Mouse (Mus musculus) spleen, embryonic (tissue): ENCODE measurements around the gene Mnd1.

Source experiments
- CTCF ChIA-PET: fragments of 350-600 bp; sonication (Branson Sonifier 250); formaldehyde crosslinking; loops from one replicate; lab custom pipeline; 2022; lab: Charles Lee

The Mnd1 gene

GRCm38 (mm10) chr3:84059676-84060075 is 95.9 kb downstream of the Mnd1 start:
- CTCF ChIA-PET: interaction anchor here (0.7 kb wide), 1 partner anchor 15 kb away, joined by 3 read pairs; no protein-coding TSS in a partner anchor

DNA sequence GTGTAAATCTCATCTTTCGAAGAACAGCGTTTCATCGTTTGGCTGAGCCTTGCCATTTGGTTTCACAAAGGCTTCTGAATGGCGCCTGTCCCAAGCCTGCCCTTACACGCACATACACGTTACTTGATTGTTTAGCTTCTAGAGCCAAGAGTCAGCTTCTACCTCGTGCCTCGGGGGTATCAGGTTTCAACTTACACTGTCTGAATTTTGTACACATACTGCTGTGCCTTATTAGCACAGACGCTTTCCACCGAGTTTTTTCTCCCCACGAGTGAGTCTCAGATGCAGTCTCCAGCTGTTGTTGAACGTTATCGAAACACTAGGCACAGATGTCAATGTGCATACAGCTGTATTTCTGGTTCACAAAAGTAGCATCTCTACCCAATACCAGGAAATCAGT is 96.3 kb downstream of the Mnd1 start:
- CTCF ChIA-PET: no interaction called here

- CTCF ChIA-PET: no interaction called here
These were observed 106.8 kb downstream of the Mnd1 start for GRCm38 (mm10) chr3:84048729-84049175.

DNA sequence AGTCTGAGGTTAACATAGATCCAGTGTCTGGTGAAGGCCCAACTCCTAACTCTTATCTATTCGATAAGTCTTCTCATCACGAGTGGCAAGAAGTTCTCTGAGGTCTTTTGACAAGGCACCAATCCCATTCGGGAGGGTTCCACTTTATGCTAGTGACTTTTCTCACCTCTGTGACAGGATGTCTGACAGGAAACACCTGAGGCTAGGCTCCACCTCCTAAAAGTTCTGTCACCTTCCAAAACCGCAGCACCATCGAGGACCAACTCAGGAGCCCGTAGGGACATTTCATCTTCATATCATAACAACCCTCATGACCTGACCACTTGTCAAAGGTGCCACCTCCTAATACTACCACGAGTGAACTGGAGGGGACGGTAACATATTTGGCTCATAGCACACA is 109.4 kb downstream of the Mnd1 start:
- CTCF ChIA-PET: no interaction called here

DNA sequence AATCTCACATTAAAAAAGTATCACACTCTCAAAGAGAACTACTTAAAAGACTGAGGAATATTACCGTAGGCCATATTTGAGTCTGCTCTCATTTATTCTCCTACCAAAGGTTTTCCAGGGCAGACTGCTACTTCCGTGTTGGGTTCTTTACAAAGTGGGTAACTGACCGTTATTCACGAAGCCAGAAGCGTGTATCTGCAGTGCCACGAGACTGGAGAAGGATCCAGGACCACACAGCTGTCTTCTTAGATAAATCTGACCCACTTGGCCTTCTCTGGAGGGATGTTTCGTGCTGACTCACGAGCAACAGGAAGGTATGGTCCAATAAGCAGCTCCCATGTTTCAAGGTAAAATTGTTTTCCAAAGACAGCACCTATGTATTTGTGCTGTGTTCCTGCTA is 113.8 kb downstream of the Mnd1 start:
- CTCF ChIA-PET: no interaction called here

DNA sequence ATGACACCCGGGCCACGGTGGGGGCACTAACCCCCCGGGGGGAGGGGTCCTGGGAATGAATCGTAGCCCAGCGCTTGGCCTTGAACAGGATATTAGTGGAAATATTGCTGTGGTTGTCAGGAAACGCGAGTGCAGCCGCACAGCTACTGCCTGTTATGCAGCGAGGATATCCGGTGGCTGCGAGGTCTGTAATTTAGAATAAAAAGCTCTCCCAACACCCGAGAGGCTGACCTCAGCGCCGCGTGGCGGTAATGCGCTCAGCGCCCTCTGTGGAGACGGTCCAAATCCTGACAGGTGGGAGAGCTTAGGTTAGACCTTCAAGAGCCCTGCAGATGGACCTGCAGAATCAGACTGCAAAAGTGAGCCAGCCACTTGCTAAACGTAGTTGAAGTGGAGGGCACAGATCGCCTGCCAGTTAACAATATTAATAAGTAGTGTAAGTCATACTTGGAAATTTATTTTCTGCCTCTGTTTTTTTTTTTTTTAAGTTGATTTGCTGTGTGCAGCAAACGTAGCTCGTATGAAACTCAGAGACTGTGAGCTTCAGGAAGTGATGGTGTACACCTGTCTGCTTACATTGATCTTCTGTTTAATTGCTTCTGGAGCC is 115.0 kb downstream of the Mnd1 start:
- CTCF ChIA-PET: interaction anchor here (0.9 kb wide), 1 partner anchor 30 kb away, joined by 4 read pairs; no protein-coding TSS in a partner anchor

GRCm38 (mm10) chr3:84039646-84040475 is 115.7 kb downstream of the Mnd1 start, which contains the start of gene Tmem131l:
TSS of gene Tmem131l (minus strand) at chr3:84040175.
- CTCF ChIA-PET: interaction anchor here (0.9 kb wide), 1 partner anchor 31 kb away, joined by 4 read pairs; no protein-coding TSS in a partner anchor

GRCm38 (mm10) chr3:84038981-84039645 is 116.5 kb downstream of the Mnd1 start:
- CTCF ChIA-PET: interaction anchor here (0.7 kb wide), 1 partner anchor 68 kb away, joined by 3 read pairs; no protein-coding TSS in a partner anchor

GRCm38 (mm10) chr3:84038126-84038525 is 117.5 kb downstream of the Mnd1 start:
- CTCF ChIA-PET: interaction anchor here (0.6 to 0.7 kb wide), 2 partner anchors 67 to 766 kb away, joined by 3 to 5 read pairs; no protein-coding TSS in a partner anchor
